Mouse (Mus musculus): ENCODE results near the gene Trabd2b. TPM values are rescaled to one million over a fixed set of nuclear protein-coding genes. Genes with fewer than 3 reads are reported as not detected.

The Trabd2b gene
- polyA plus RNA-seq, 1 experiment from 2014 or later: 0.59 TPM

GRCm38 (mm10) chr4:114397625-114398024, 8.9 kb upstream of the Trabd2b start:
- Histone ChIP-seq H3K36me3 (no peaks in the 10 kb centered on the region), H3K9ac (replicated peaks) (no peak overlapping the region), H3K9me3 (no peaks in the 10 kb centered on the region), H3K4me3 (replicated peaks) (no peak overlapping the region), H3K27me3 (peaks cover 53% of the 10 kb centered on the region), H3K27ac (no peak overlapping the region), H3K4me1 (replicated peaks) (0 out of 2 replicates have a peak, but pooled peaks cover 7% of the 10 kb centered on the region), H3K4me2 (no peak overlapping the region)
- no peak for ATAC-seq (ENCODE audit: insufficient number of reproducible peaks, insufficient read depth, low FRiP score, low TSS enrichment, low read depth)

- H3K4me1 ChIP-seq (replicated peaks): 0 out of 2 replicates have a peak, but pooled peaks cover 7% of the 10 kb centered on the region
Observed at GRCm38 (mm10) chr4:114399821-114400220, 6.7 kb upstream of the Trabd2b start.

GRCm38 (mm10) chr4:114401993-114402731, 4.4 kb upstream of the Trabd2b start:
- Histone ChIP-seq H3K4me1 (replicated peaks) (peaks cover 15% of the 10 kb centered on the region), H3K27ac (no peak overlapping the region), H3K27me3 (peaks cover 55% of the 10 kb centered on the region), H3K36me3 (no peaks in the 10 kb centered on the region), H3K9ac (replicated peaks) (no peak overlapping the region), H3K9me3 (no peaks in the 10 kb centered on the region), H3K4me2 (no peak overlapping the region), H3K4me3 (replicated peaks) (no peak overlapping the region)
- WGBS: 63% methylated on average over 7 of the region's 7 CpGs
- ATAC-seq (ENCODE audit: insufficient number of reproducible peaks, insufficient read depth, low FRiP score, low TSS enrichment, low read depth): no peak

More at GRCm38 (mm10) chr4:114399821-114400220, 6.7 kb upstream of the Trabd2b start:
- Histone ChIP-seq H3K4me2 (no peak overlapping the region), H3K9me3 (no peaks in the 10 kb centered on the region), H3K27ac (no peak overlapping the region), H3K27me3 (peaks cover 58% of the 10 kb centered on the region), H3K36me3 (no peaks in the 10 kb centered on the region), H3K9ac (replicated peaks) (no peak overlapping the region), H3K4me3 (replicated peaks) (no peak overlapping the region)
- no peak for ATAC-seq (ENCODE audit: insufficient number of reproducible peaks, insufficient read depth, low FRiP score, low TSS enrichment, low read depth)
- WGBS: 54% methylated on average over 3 of the region's 3 CpGs

- Histone ChIP-seq H3K4me1 (replicated peaks) (peaks cover 30% of the 10 kb centered on the region), H3K9me3 (no peaks in the 10 kb centered on the region), H3K27me3 (peaks cover 72% of the 10 kb centered on the region), H3K9ac (replicated peaks) (peak overlapping the region; percentile 80), H3K36me3 (no peaks in the 10 kb centered on the region), H3K27ac (peak overlapping the region; percentile 89), H3K4me2 (peak overlapping the region; percentile 96), H3K4me3 (replicated peaks) (peak overlapping the region; percentile 74)
- 1% methylated on average over 35 of the region's 74 CpGs for WGBS
- ATAC-seq (ENCODE audit: insufficient number of reproducible peaks, insufficient read depth, low FRiP score, low TSS enrichment, low read depth): peak; percentile 67
Observed at GRCm38 (mm10) chr4:114405682-114406354, 706 bp upstream of the Trabd2b start.

- peaks cover 42% of the 10 kb centered on the region for H3K4me1 ChIP-seq (replicated peaks)
- ATAC-seq (ENCODE audit: insufficient number of reproducible peaks, insufficient read depth, low FRiP score, low TSS enrichment, low read depth): no peak
- WGBS: 65% methylated on average over 3 of the region's 3 CpGs
Observed at GRCm38 (mm10) chr4:114407516-114407915, 992 bp downstream of the Trabd2b start.

GRCm38 (mm10) chr4:114408298-114408697, 1.8 kb downstream of the Trabd2b start:
- Histone ChIP-seq H3K4me2 (no peak overlapping the region), H3K9ac (replicated peaks) (no peak overlapping the region)
- WGBS: 70% methylated on average over 2 of the region's 2 CpGs

More at GRCm38 (mm10) chr4:114407516-114407915, 992 bp downstream of the Trabd2b start:
- Histone ChIP-seq H3K27me3 (peaks cover 73% of the 10 kb centered on the region), H3K4me3 (replicated peaks) (peak overlapping the region; percentile 74; the same call in 1 of the 2 replicates), H3K4me2 (0 out of 2 replicates have a peak overlapping the region, but pooled peaks have one; percentile 96), H3K27ac (no peak overlapping the region), H3K9me3 (no peaks in the 10 kb centered on the region), H3K9ac (replicated peaks) (no peak overlapping the region), H3K36me3 (no peaks in the 10 kb centered on the region)

GRCm38 (mm10) chr4:114408890-114409480, 2.5 kb downstream of the Trabd2b start:
- H3K36me3 ChIP-seq: no peaks in the 10 kb centered on the region
- H3K27ac ChIP-seq: no peak overlapping the region
- H3K27me3 ChIP-seq: peaks cover 73% of the 10 kb centered on the region
- H3K9me3 ChIP-seq: no peaks in the 10 kb centered on the region
- no peak overlapping the region for H3K4me3 ChIP-seq (replicated peaks)
- H3K4me1 ChIP-seq (replicated peaks): peaks cover 42% of the 10 kb centered on the region
- 80% methylated on average over 18 of the region's 18 CpGs for WGBS
- no peak overlapping the region for H3K9ac ChIP-seq (replicated peaks)
- H3K4me2 ChIP-seq: no peak overlapping the region
- ATAC-seq (ENCODE audit: insufficient number of reproducible peaks, insufficient read depth, low FRiP score, low TSS enrichment, low read depth): no peak

More at GRCm38 (mm10) chr4:114408298-114408697, 1.8 kb downstream of the Trabd2b start:
- Histone ChIP-seq H3K9me3 (no peaks in the 10 kb centered on the region), H3K27ac (no peak overlapping the region), H3K4me1 (replicated peaks) (peaks cover 42% of the 10 kb centered on the region), H3K36me3 (no peaks in the 10 kb centered on the region), H3K4me3 (replicated peaks) (no peak overlapping the region), H3K27me3 (peaks cover 75% of the 10 kb centered on the region)
- ATAC-seq (ENCODE audit: insufficient number of reproducible peaks, insufficient read depth, low FRiP score, low TSS enrichment, low read depth): no peak

GRCm38 (mm10) chr4:114409511-114409910, 3.0 kb downstream of the Trabd2b start:
- peaks cover 42% of the 10 kb centered on the region for H3K4me1 ChIP-seq (replicated peaks)
- peaks cover 70% of the 10 kb centered on the region for H3K27me3 ChIP-seq
- H3K36me3 ChIP-seq: no peaks in the 10 kb centered on the region
- H3K9ac ChIP-seq (replicated peaks): no peak overlapping the region
- H3K27ac ChIP-seq: no peak overlapping the region
- no peak overlapping the region for H3K4me3 ChIP-seq (replicated peaks)
- ATAC-seq (ENCODE audit: insufficient number of reproducible peaks, insufficient read depth, low FRiP score, low TSS enrichment, low read depth): no peak
- no peak overlapping the region; the same call in 1 of the 2 replicates for H3K4me2 ChIP-seq
- H3K9me3 ChIP-seq: no peaks in the 10 kb centered on the region

- no peaks in the 10 kb centered on the region for H3K9me3 ChIP-seq
- H3K4me2 ChIP-seq: peak overlapping the region; percentile 34; the same call in 1 of the 2 replicates
- no peak overlapping the region for H3K9ac ChIP-seq (replicated peaks)
- ATAC-seq (ENCODE audit: insufficient number of reproducible peaks, insufficient read depth, low FRiP score, low TSS enrichment, low read depth): no peak
- H3K27ac ChIP-seq: no peak overlapping the region
- no peaks in the 10 kb centered on the region for H3K36me3 ChIP-seq
- H3K4me1 ChIP-seq (replicated peaks): peaks cover 42% of the 10 kb centered on the region
- no peak overlapping the region for H3K4me3 ChIP-seq (replicated peaks)
- H3K27me3 ChIP-seq: peaks cover 67% of the 10 kb centered on the region
- WGBS: 27% methylated on average over 3 of the region's 3 CpGs
Observed at GRCm38 (mm10) chr4:114410026-114410425, 3.5 kb downstream of the Trabd2b start.

- Histone ChIP-seq H3K4me3 (replicated peaks) (no peak overlapping the region), H3K4me2 (peak overlapping the region; percentile 34), H3K9me3 (no peaks in the 10 kb centered on the region), H3K36me3 (no peaks in the 10 kb centered on the region), H3K27ac (no peak overlapping the region), H3K9ac (replicated peaks) (no peak overlapping the region), H3K4me1 (replicated peaks) (peaks cover 42% of the 10 kb centered on the region), H3K27me3 (peaks cover 71% of the 10 kb centered on the region)
- WGBS: 13% methylated on average over 11 of the region's 11 CpGs
- ATAC-seq (ENCODE audit: insufficient number of reproducible peaks, insufficient read depth, low FRiP score, low TSS enrichment, low read depth): no peak
Observed at GRCm38 (mm10) chr4:114410443-114410842, 3.9 kb downstream of the Trabd2b start.

- peaks cover 46% of the 10 kb centered on the region for H3K4me1 ChIP-seq (replicated peaks)
- H3K27me3 ChIP-seq: peaks cover 78% of the 10 kb centered on the region
- H3K4me3 ChIP-seq (replicated peaks): no peak overlapping the region
- ATAC-seq (ENCODE audit: insufficient number of reproducible peaks, insufficient read depth, low FRiP score, low TSS enrichment, low read depth): no peak
- peak overlapping the region; percentile 34 for H3K4me2 ChIP-seq
- no peak overlapping the region for H3K27ac ChIP-seq
- H3K9ac ChIP-seq (replicated peaks): no peak overlapping the region
- H3K36me3 ChIP-seq: no peaks in the 10 kb centered on the region
- 23% methylated on average over 9 of the region's 9 CpGs for WGBS
- no peaks in the 10 kb centered on the region for H3K9me3 ChIP-seq
Observed at GRCm38 (mm10) chr4:114410958-114411661, 4.6 kb downstream of the Trabd2b start.
